Mouse (Mus musculus) hindbrain, embryonic 14.5 days (tissue): Measurements from ENCODE around the gene Nucb2. TPM values are rescaled to one million over a fixed set of nuclear protein-coding genes. Genes with fewer than 3 reads are reported as not detected.
A peak's percentile ranks its signal among the peaks of the same experiment; 100 is the strongest.

Experiments
- ATAC-seq: fragments of 200-750 bp; cut with Nextera tagmentation; 2 replicates; pipeline ENCODE4 v1.8.0; 2017; ENCODE audit warnings: moderate number of reproducible peaks, mild to moderate bottlenecking, moderate TSS enrichment, moderate library complexity; ENCODE audit not compliant: low FRiP score
- DNase-seq: peaks from one replicate; pipeline ENCODE4 v3.0.0-alpha.2; 2015; ENCODE audit warnings: low spot score
- H3K27ac ChIP-seq: fragments of 300-500 bp; sonication (generic); 2 replicates; pipeline ENCODE4 v1.5.1; 2014; ENCODE audit warnings: mild to moderate bottlenecking, moderate library complexity
- H3K27me3 ChIP-seq: fragments of 300-500 bp; sonication (generic); 2 replicates; pipeline ENCODE4 v1.6.1; 2014; ENCODE audit warnings: mild to moderate bottlenecking, low read length, mixed read lengths; ENCODE audit not compliant: control insufficient read depth, insufficient read depth
- H3K36me3 ChIP-seq: fragments of 300-500 bp; sonication (generic); replicated peaks from 2 replicates; pipeline ENCODE4 v1.6.1; 2014; ENCODE audit not compliant: control insufficient read depth, insufficient read depth
- H3K4me1 ChIP-seq: fragments of 300-500 bp; sonication (generic); replicated peaks from 2 replicates; pipeline ENCODE4 v1.6.1; 2014; ENCODE audit warnings: antibody characterized with exemption, low read length, mixed read lengths; ENCODE audit not compliant: control insufficient read depth, insufficient read depth
- H3K4me2 ChIP-seq: fragments of 300-500 bp; sonication (generic); replicated peaks from 2 replicates; pipeline ENCODE4 v1.6.1; 2014; ENCODE audit warnings: mild to moderate bottlenecking, moderate library complexity
- H3K4me3 ChIP-seq: fragments of 300-500 bp; sonication (generic); replicated peaks from 2 replicates; pipeline ENCODE4 v1.5.1; 2014; ENCODE audit warnings: mild to moderate bottlenecking, low read length
- H3K9ac ChIP-seq: fragments of 300-500 bp; sonication (generic); 2 replicates; pipeline ENCODE4 v1.6.1; 2014
- H3K9me3 ChIP-seq: fragments of 300-500 bp; sonication (generic); 2 replicates; pipeline ENCODE4 v1.6.1; 2016; ENCODE audit warnings: low read length; ENCODE audit not compliant: control insufficient read depth
- WGBS: fragments of 180-500 bp; shearing (Covaris S2); extraction: QIAGEN DNeasy Blood & Tissue Kit; methylation state at CpG from one replicate; pipeline ENCODE4 v1.1.7; 2014; 5-methylcytosine and 5-hydroxymethylcytosine counted together
- polyA plus RNA-seq: library from polyadenylated mRNA; unstranded; fragments of >200 nt; fragmentation: Nextera tagmentation; extraction: Ambion mirVana; gene quantifications from 2 replicates; pipeline ENCODE4 v1.2.1, GENCODE M21; 2014

The Nucb2 gene
- polyA plus RNA-seq, 1 experiment from 2014 or later = 26.6 TPM

- WGBS = 94% methylated on average over 7 of the region's 7 CpGs
Observed at GRCm38 (mm10) chr7:116515059-116515458, 10.9 kb downstream of the Nucb2 start.

DNA sequence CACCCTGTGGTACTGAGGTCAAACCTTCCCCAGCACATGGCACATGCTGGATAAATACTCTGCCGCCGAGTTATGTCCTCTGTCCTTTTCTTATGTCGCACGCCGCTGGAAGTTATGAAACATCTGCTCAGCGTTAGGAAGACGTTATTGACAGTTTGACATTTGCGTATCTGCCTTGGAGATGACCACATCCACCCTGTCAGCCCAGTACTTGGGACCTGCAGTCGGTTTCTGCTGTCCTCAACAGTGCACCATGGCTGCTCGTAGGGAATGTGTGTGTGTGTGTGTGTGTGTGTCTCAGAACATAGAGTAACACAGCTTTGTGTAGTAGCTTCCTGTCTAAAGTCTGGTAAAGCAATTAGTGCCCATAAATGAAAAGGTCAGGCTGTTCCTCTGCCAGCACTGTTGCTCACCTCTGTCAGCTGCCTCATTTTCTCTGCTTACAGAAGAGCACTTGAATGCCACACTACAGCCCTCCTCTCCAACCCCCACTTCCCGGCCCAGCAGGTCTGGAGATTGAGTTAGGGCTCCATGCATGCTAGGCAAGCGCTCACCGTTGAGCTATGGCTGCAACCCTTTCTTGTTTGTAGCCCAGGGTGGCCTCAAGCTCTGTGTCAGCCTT, 11.5 kb downstream of the Nucb2 start:
- no peak overlapping the region for H3K9ac ChIP-seq
- 82% methylated on average over 13 of the region's 13 CpGs for WGBS
- DNase-seq (no peak), ATAC-seq (no peak)
- H3K27me3 ChIP-seq = no peaks in the 10 kb centered on the region
- H3K36me3 ChIP-seq = peaks cover 16% of the 10 kb centered on the region
- H3K4me1 ChIP-seq = peaks cover 5% of the 10 kb centered on the region
- no peak overlapping the region for H3K27ac ChIP-seq
- no peak overlapping the region for H3K4me3 ChIP-seq
- no peak overlapping the region for H3K4me2 ChIP-seq
- no peaks in the 10 kb centered on the region for H3K9me3 ChIP-seq

More at GRCm38 (mm10) chr7:116515059-116515458, 10.9 kb downstream of the Nucb2 start:
- H3K9me3 ChIP-seq = no peaks in the 10 kb centered on the region
- no peak overlapping the region for H3K4me2 ChIP-seq
- H3K9ac ChIP-seq = no peak overlapping the region
- H3K36me3 ChIP-seq = peaks cover 19% of the 10 kb centered on the region
- ATAC-seq (no peak), DNase-seq (no peak)
- H3K27ac ChIP-seq = no peak overlapping the region
- H3K27me3 ChIP-seq = no peaks in the 10 kb centered on the region
- peaks cover 5% of the 10 kb centered on the region for H3K4me1 ChIP-seq
- no peak overlapping the region for H3K4me3 ChIP-seq

DNA sequence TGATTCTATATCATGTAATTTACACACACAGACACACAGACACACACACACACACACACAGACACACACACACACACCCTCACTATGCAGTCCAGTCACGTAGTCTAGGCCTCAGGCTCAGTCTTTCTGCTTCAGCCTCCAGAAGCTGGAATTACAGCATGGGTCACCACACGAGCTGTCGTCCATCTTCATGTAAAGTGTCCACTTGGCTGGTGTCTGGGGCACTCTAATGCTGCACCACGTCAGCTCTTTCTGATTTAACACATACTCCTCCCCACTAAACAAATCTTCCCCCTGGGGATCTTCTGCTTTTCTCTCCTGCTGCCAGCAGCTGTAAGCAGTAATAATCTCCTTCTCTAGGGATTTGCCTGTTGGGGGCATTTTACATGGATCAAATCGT, 13.1 kb downstream of the Nucb2 start:
- Histone ChIP-seq H3K4me2 (no peak overlapping the region), H3K9ac (0 out of 2 replicates have a peak overlapping the region, but pooled peaks have one; percentile 34), H3K36me3 (peaks cover 9% of the 10 kb centered on the region), H3K9me3 (no peaks in the 10 kb centered on the region), H3K4me3 (no peak overlapping the region), H3K27me3 (no peaks in the 10 kb centered on the region), H3K4me1 (peaks cover 5% of the 10 kb centered on the region), H3K27ac (peak overlapping the region; percentile 76)
- 27% methylated on average over 5 of the region's 5 CpGs for WGBS
- ATAC-seq (no peak), DNase-seq (peak; percentile 27)

DNA sequence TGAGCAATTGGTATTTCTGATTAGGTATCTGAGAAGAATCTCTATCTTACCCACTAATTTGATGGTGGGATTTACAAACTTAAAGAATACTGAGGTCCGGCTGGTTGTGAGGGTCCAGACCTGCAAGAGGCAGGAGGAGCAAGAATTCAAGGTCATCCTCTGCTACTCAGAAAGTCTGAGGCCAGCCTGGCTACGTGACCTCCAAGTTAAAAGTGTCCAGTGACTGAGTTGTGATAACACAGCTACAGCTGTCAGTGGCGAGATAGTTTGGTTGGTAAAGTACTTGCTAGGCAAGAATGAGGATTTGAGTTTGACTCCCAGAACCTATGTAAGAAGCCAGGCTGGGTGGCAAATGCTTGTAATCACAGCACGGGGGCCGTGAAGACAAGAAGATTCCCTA, 14.0 kb downstream of the Nucb2 start:
- Histone ChIP-seq H3K9me3 (no peaks in the 10 kb centered on the region), H3K27ac (no peak overlapping the region), H3K4me2 (no peak overlapping the region), H3K9ac (no peak overlapping the region), H3K4me3 (no peak overlapping the region), H3K4me1 (peaks cover 5% of the 10 kb centered on the region), H3K36me3 (peaks cover 6% of the 10 kb centered on the region), H3K27me3 (no peaks in the 10 kb centered on the region)
- ATAC-seq = no peak
- no peak for DNase-seq
- 91% methylated on average over 5 of the region's 5 CpGs for WGBS

DNA sequence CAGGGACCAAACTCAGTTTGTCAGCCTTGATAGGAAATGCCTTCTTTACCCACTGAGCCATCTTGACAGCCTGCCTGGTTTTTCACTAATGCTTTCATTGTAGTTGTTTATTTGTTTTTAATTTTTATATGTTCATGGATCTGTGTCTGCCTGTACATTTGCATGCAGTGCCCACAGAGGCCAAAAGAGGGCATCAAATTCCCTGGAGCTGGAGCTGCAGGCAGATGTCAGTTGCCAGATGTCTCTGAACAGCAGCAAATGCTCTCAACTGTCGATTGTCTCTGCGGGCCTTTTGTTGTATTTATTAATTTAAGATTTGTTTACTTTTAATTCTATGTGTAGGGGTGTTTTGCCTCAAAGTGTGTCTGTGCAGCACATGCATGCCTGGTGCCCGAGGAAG, 15.6 kb downstream of the Nucb2 start:
- Histone ChIP-seq H3K9me3 (no peaks in the 10 kb centered on the region), H3K27me3 (no peaks in the 10 kb centered on the region), H3K36me3 (peaks cover 18% of the 10 kb centered on the region), H3K27ac (no peak overlapping the region), H3K9ac (no peak overlapping the region), H3K4me2 (no peak overlapping the region), H3K4me3 (no peak overlapping the region), H3K4me1 (peaks cover 5% of the 10 kb centered on the region)
- no peak for ATAC-seq
- DNase-seq = peak; percentile 51
- 63% methylated on average over 3 of the region's 3 CpGs for WGBS

DNA sequence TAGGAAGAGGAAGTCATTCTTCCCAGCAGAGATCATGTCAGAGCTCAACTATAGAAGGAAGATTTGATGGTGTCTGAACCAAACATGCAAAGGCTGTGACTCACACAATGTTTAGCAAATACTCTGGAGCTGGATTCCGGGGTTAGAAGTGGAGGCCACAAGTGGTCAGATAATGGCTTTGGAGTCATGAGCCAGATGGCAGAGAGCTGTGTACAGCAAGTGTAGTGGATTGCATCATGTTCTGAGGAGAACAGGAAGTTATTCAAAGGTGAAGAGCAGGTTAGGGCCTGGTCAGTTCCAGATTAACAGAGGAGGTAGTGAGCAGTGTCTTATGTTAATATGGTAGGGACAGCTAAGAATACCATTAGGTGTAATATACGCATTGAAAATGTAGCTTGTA, 20.4 kb downstream of the Nucb2 start:
- Histone ChIP-seq H3K27ac (no peak overlapping the region), H3K4me1 (no peaks in the 10 kb centered on the region), H3K4me3 (no peak overlapping the region), H3K27me3 (no peaks in the 10 kb centered on the region), H3K9me3 (no peaks in the 10 kb centered on the region), H3K9ac (no peak overlapping the region), H3K4me2 (no peak overlapping the region), H3K36me3 (peaks cover 59% of the 10 kb centered on the region)
- DNase-seq = no peak
- WGBS = 94% methylated on average over 2 of the region's 2 CpGs
- ATAC-seq = no peak

- H3K9me3 ChIP-seq = no peaks in the 10 kb centered on the region
- H3K27ac ChIP-seq = no peak overlapping the region
- H3K4me2 ChIP-seq = no peak overlapping the region
- 85% methylated on average over 4 of the region's 4 CpGs for WGBS
- no peak overlapping the region for H3K9ac ChIP-seq
- no peak for DNase-seq
- H3K27me3 ChIP-seq = no peaks in the 10 kb centered on the region
- no peaks in the 10 kb centered on the region for H3K4me1 ChIP-seq
- no peak overlapping the region for H3K4me3 ChIP-seq
- no peak for ATAC-seq
- H3K36me3 ChIP-seq = peaks cover 69% of the 10 kb centered on the region
Observed at GRCm38 (mm10) chr7:116529793-116530192, 25.6 kb downstream of the Nucb2 start.

- peaks cover 69% of the 10 kb centered on the region for H3K36me3 ChIP-seq
Observed at GRCm38 (mm10) chr7:116530470-116530869, 26.3 kb downstream of the Nucb2 start.

DNA sequence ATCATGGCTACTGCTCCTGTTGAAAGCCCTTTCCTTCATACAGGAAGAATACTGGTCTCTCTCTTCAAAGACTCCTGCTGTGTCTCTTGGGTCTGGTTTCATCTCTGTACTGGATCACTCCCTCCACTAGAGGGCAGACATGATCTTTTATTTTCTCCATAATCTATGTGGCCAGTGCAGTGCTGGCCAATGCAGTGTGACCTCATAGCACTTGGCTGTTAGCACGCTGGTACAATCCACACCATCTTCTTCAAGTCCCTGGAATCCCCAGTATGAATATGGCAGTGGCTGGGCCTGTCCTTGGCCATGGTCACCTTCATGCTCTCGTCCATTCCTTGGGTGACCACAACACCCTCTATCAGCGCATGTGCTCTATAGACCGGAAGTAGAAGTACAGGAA, 27.1 kb downstream of the Nucb2 start:
- Histone ChIP-seq H3K27me3 (no peaks in the 10 kb centered on the region), H3K36me3 (peaks cover 69% of the 10 kb centered on the region), H3K27ac (no peak overlapping the region), H3K9ac (no peak overlapping the region), H3K9me3 (no peaks in the 10 kb centered on the region), H3K4me1 (no peaks in the 10 kb centered on the region), H3K4me2 (no peak overlapping the region), H3K4me3 (no peak overlapping the region)
- DNase-seq (peak; percentile 77), ATAC-seq (peak; percentile 59)
- 80% methylated on average over 4 of the region's 4 CpGs for WGBS

More at GRCm38 (mm10) chr7:116530470-116530869, 26.3 kb downstream of the Nucb2 start:
- Histone ChIP-seq H3K27ac (no peak overlapping the region), H3K4me3 (no peak overlapping the region), H3K4me1 (no peaks in the 10 kb centered on the region), H3K9ac (no peak overlapping the region), H3K4me2 (no peak overlapping the region), H3K9me3 (no peaks in the 10 kb centered on the region), H3K27me3 (no peaks in the 10 kb centered on the region)
- DNase-seq = no peak
- no peak for ATAC-seq
- 96% methylated on average over 5 of the region's 5 CpGs for WGBS

GRCm38 (mm10) chr7:116556834-116557233, 52.7 kb downstream of the Nucb2 start:
- no peak for ATAC-seq
- DNase-seq = no peak
- Histone ChIP-seq H3K4me2 (no peak overlapping the region), H3K27me3 (no peaks in the 10 kb centered on the region), H3K9me3 (no peaks in the 10 kb centered on the region), H3K4me1 (no peaks in the 10 kb centered on the region), H3K27ac (no peak overlapping the region), H3K4me3 (no peak overlapping the region), H3K36me3 (no peaks in the 10 kb centered on the region), H3K9ac (no peak overlapping the region)
